Mouse (Mus musculus): ENCODE measurements around the gene Olfr1053. TPM values are rescaled to one million over a fixed set of nuclear protein-coding genes. Genes with fewer than 3 reads are reported as not detected.
"Not testable (repeated sequence)": the region's sequence is repeated elsewhere in the genome, so short reads cannot be mapped to it uniquely, and the experiment has no call there.

Gene Olfr1053
- not detected in 2 replicates for polyA plus RNA-seq (2015; fragmentation: Nextera tagmentation; extraction: Ambion mirVana)

GRCm38 (mm10) chr2:86315184-86315583 is at the start of gene Olfr1053:
Gene Olfr1053 (minus strand): TSS chr2:86315284.
- Histone ChIP-seq H3K9me3 (no peaks in the 10 kb centered on the region), H3K36me3 (no peaks in the 10 kb centered on the region), H3K9ac (no peak within 1 kb of the TSS), H3K4me3 (no peak within 1 kb of the TSS), H3K4me2 (no peak within 1 kb of the TSS), H3K27ac (no peak within 1 kb of the TSS), H3K27me3 (no peaks in the 10 kb centered on the region), H3K4me1 (no peaks in the 10 kb centered on the region)
- 65% methylated on average over 3 of the region's 3 CpGs for WGBS
- no peak for ATAC-seq (ENCODE audit: insufficient number of reproducible peaks, low FRiP score, low TSS enrichment, low read depth)

DNA sequence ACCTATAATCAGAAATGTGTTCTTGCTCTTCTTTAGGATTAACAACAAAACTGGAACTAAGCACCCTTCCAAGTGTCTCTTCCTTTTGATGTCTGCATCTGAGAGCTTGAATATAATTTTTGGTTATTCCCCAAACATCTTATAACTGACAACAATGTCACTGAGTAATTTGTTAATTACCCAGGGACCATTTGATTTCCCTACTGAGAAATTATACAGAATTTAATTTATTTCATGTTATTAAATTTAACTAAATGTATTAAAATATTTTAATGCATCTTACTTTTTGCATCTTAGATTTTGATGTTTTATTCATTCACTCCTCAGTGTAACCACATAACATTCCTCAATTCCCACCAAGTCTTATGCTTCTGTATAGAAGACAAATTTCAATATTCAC is 47.3 kb upstream of the Olfr1053 start, which contains the start of gene Olfr1056:
TSS of gene Olfr1056 (minus strand) at position 101 of the 400 bp plus-strand sequence.
- H3K27me3 ChIP-seq, result no peaks in the 10 kb centered on the region
- no peak within 1 kb of the TSS for H3K9ac ChIP-seq
- H3K9me3 ChIP-seq, result no peaks in the 10 kb centered on the region
- H3K36me3 ChIP-seq, result no peaks in the 10 kb centered on the region
- no peak within 1 kb of the TSS for H3K27ac ChIP-seq
- H3K4me1 ChIP-seq, result no peaks in the 10 kb centered on the region
- H3K4me3 ChIP-seq, result no peak within 1 kb of the TSS
- no peak within 1 kb of the TSS for H3K4me2 ChIP-seq
- no peak for ATAC-seq (ENCODE audit: insufficient number of reproducible peaks, low FRiP score, low TSS enrichment, low read depth)

GRCm38 (mm10) chr2:86351751-86352150 is 36.7 kb upstream of the Olfr1053 start:
- not testable (repeated sequence) for H3K27me3 ChIP-seq; ATAC-seq (ENCODE audit: insufficient number of reproducible peaks, low FRiP score, low TSS enrichment, low read depth); H3K9me3 ChIP-seq; H3K27ac ChIP-seq; H3K4me1 ChIP-seq; H3K9ac ChIP-seq; H3K4me2 ChIP-seq; H3K36me3 ChIP-seq; H3K4me3 ChIP-seq
- WGBS, result 94% methylated on average over 1 of the region's 1 CpGs

- Histone ChIP-seq H3K27ac (no peak within 1 kb of the TSS), H3K4me2 (no peak within 1 kb of the TSS), H3K9ac (no peak within 1 kb of the TSS), H3K4me3 (no peak within 1 kb of the TSS), H3K27me3 (no peaks in the 10 kb centered on the region), H3K4me1 (no peaks in the 10 kb centered on the region), H3K36me3 (no peaks in the 10 kb centered on the region), H3K9me3 (no peaks in the 10 kb centered on the region)
- ATAC-seq (ENCODE audit: insufficient number of reproducible peaks, low FRiP score, low TSS enrichment, low read depth), result no peak
- WGBS, result 85% methylated on average over 5 of the region's 5 CpGs
Measured at GRCm38 (mm10) chr2:86350184-86350583, 35.1 kb upstream of the Olfr1053 start, which contains the start of gene Olfr1055. Gene Olfr1055 (minus strand): TSS chr2:86350284.

GRCm38 (mm10) chr2:86335333-86335732 is 20.2 kb upstream of the Olfr1053 start, which contains the start of gene Olfr1054:
Gene Olfr1054 (minus strand): TSS chr2:86335433.
- Histone ChIP-seq H3K36me3 (no peaks in the 10 kb centered on the region), H3K27me3 (no peaks in the 10 kb centered on the region), H3K4me1 (no peaks in the 10 kb centered on the region), H3K27ac (no peak within 1 kb of the TSS), H3K9ac (no peak within 1 kb of the TSS), H3K9me3 (no peaks in the 10 kb centered on the region), H3K4me2 (no peak within 1 kb of the TSS), H3K4me3 (no peak within 1 kb of the TSS)
- WGBS, result 82% methylated on average over 3 of the region's 3 CpGs
- no peak for ATAC-seq (ENCODE audit: insufficient number of reproducible peaks, low FRiP score, low TSS enrichment, low read depth)

DNA sequence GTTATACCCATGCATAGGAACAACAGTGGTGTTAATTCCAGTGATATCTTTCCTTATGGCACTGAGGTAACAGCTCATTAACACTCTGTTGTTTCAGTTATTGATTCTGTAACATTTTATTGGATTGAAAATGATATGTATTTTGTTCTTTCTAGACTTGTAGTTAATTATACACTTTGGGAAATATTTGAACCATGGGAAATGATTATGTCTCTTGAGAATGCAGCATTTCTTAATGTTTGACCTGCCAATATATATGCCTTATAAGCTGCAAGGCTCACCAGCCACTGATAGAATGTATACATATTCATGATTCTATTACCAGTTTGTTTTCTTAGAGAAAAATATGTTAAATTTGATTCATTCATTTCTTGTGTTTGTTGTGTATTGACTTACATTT is 22.9 kb downstream of the Olfr1053 start, which contains the start of gene Olfr1052:
TSS of gene Olfr1052 (plus strand) at position 301 of the 400 bp plus-strand sequence.
- Histone ChIP-seq H3K4me2 (no peak within 1 kb of the TSS), H3K27me3 (no peaks in the 10 kb centered on the region), H3K36me3 (no peaks in the 10 kb centered on the region), H3K4me3 (no peak within 1 kb of the TSS), H3K27ac (no peak within 1 kb of the TSS), H3K4me1 (no peaks in the 10 kb centered on the region), H3K9me3 (no peaks in the 10 kb centered on the region), H3K9ac (no peak within 1 kb of the TSS)
- ATAC-seq (ENCODE audit: insufficient number of reproducible peaks, low FRiP score, low TSS enrichment, low read depth), result no peak

DNA sequence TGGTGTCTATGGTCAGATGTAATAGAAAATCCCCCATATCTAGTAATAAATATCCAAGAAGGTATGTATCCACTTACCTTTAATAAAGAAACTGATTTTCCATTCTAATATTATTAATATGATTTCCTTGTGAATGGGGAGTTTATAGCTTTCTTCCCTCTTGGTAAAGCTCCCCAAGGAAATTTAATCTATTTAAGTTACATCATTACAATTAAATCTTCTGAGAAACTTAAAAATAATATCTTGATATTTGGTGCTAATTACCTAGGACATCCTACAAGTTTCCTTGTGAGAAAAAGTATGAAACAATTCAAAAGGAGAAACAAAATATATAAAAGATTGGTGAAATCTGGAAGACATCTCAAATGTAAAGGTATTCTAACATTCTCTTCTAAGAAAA is 36.1 kb downstream of the Olfr1053 start, which contains the start of gene Olfr1051:
TSS of gene Olfr1051 (minus strand) at position 101 of the 400 bp plus-strand sequence.
- not testable (repeated sequence) for H3K36me3 ChIP-seq; H3K4me1 ChIP-seq; H3K9ac ChIP-seq; H3K9me3 ChIP-seq; H3K4me3 ChIP-seq; H3K27ac ChIP-seq; ATAC-seq (ENCODE audit: insufficient number of reproducible peaks, low FRiP score, low TSS enrichment, low read depth); H3K27me3 ChIP-seq; H3K4me2 ChIP-seq

Other genes starting within 250 kb of the Olfr1053 start
- not detected in 2 replicates for gene Olfr1036, start 241.3 kb downstream of the Olfr1053 start, polyA plus RNA-seq (2015; fragmentation: Nextera tagmentation; extraction: Ambion mirVana)
- not detected in 2 replicates for gene Olfr1037, start 227.9 kb downstream of the Olfr1053 start, polyA plus RNA-seq (2015; fragmentation: Nextera tagmentation; extraction: Ambion mirVana)
- gene Olfr1039, start 179.4 kb downstream of the Olfr1053 start, polyA plus RNA-seq (2015; fragmentation: Nextera tagmentation; extraction: Ambion mirVana), result not detected in 2 replicates
- not detected in 2 replicates for gene Olfr1040, start 168.6 kb downstream of the Olfr1053 start, polyA plus RNA-seq (2015; fragmentation: Nextera tagmentation; extraction: Ambion mirVana)
- gene Olfr1042, start 153.4 kb downstream of the Olfr1053 start, polyA plus RNA-seq (2015; fragmentation: Nextera tagmentation; extraction: Ambion mirVana), result not detected in 2 replicates
- not detected in 2 replicates for gene Olfr1043, start 147.8 kb downstream of the Olfr1053 start, polyA plus RNA-seq (2015; fragmentation: Nextera tagmentation; extraction: Ambion mirVana)
- gene Olfr1044, start 137.5 kb downstream of the Olfr1053 start, polyA plus RNA-seq (2015; fragmentation: Nextera tagmentation; extraction: Ambion mirVana), result not detected in 2 replicates
- not detected in 2 replicates for gene Olfr52, start 129.6 kb downstream of the Olfr1053 start, polyA plus RNA-seq (2015; fragmentation: Nextera tagmentation; extraction: Ambion mirVana)
- gene Olfr1045, start 112.3 kb downstream of the Olfr1053 start, polyA plus RNA-seq (2015; fragmentation: Nextera tagmentation; extraction: Ambion mirVana), result not detected in 2 replicates
- not detected in 2 replicates for gene Olfr1046, start 96.0 kb downstream of the Olfr1053 start, polyA plus RNA-seq (2015; fragmentation: Nextera tagmentation; extraction: Ambion mirVana)
- not detected in 2 replicates for gene Olfr1047, start 83.9 kb downstream of the Olfr1053 start, polyA plus RNA-seq (2015; fragmentation: Nextera tagmentation; extraction: Ambion mirVana)
- gene Olfr1048, start 75.0 kb downstream of the Olfr1053 start, polyA plus RNA-seq (2015; fragmentation: Nextera tagmentation; extraction: Ambion mirVana), result not detected in 2 replicates
- gene Olfr1049, start 57.0 kb downstream of the Olfr1053 start, polyA plus RNA-seq (2015; fragmentation: Nextera tagmentation; extraction: Ambion mirVana), result not detected in 2 replicates
- gene Olfr1051, start 36.2 kb downstream of the Olfr1053 start, polyA plus RNA-seq (2015; fragmentation: Nextera tagmentation; extraction: Ambion mirVana), result not detected in 2 replicates
- not detected in 2 replicates for gene Olfr1052, start 22.8 kb downstream of the Olfr1053 start, polyA plus RNA-seq (2015; fragmentation: Nextera tagmentation; extraction: Ambion mirVana)
- gene Olfr1054, start 20.1 kb upstream of the Olfr1053 start, polyA plus RNA-seq (2015; fragmentation: Nextera tagmentation; extraction: Ambion mirVana), result not detected in 2 replicates
- gene Olfr1055, start 35.0 kb upstream of the Olfr1053 start, polyA plus RNA-seq (2015; fragmentation: Nextera tagmentation; extraction: Ambion mirVana), result not detected in 2 replicates
- not detected in 2 replicates for gene Olfr1056, start 47.2 kb upstream of the Olfr1053 start, polyA plus RNA-seq (2015; fragmentation: Nextera tagmentation; extraction: Ambion mirVana)
- gene Olfr1057, start 63.1 kb upstream of the Olfr1053 start, polyA plus RNA-seq (2015; fragmentation: Nextera tagmentation; extraction: Ambion mirVana), result not detected in 2 replicates
- not detected in 2 replicates for gene Olfr1058, start 73.3 kb upstream of the Olfr1053 start, polyA plus RNA-seq (2015; fragmentation: Nextera tagmentation; extraction: Ambion mirVana)
- gene Olfr1061, start 98.8 kb upstream of the Olfr1053 start, polyA plus RNA-seq (2015; fragmentation: Nextera tagmentation; extraction: Ambion mirVana), result not detected in 2 replicates
- not detected in 2 replicates for gene Olfr1062, start 111.5 kb upstream of the Olfr1053 start, polyA plus RNA-seq (2015; fragmentation: Nextera tagmentation; extraction: Ambion mirVana)
- not detected in 2 replicates for gene Olfr1065, start 135.3 kb upstream of the Olfr1053 start, polyA plus RNA-seq (2015; fragmentation: Nextera tagmentation; extraction: Ambion mirVana)
- gene Olfr1066, start 141.0 kb upstream of the Olfr1053 start, polyA plus RNA-seq (2015; fragmentation: Nextera tagmentation; extraction: Ambion mirVana), result not detected in 2 replicates
- gene Olfr228, start 172.1 kb upstream of the Olfr1053 start, polyA plus RNA-seq (2015; fragmentation: Nextera tagmentation; extraction: Ambion mirVana), result not detected in 2 replicates
- not detected in 2 replicates for gene Olfr1076, start 193.2 kb upstream of the Olfr1053 start, polyA plus RNA-seq (2015; fragmentation: Nextera tagmentation; extraction: Ambion mirVana)
- not detected in 2 replicates for gene Olfr1079, start 227.2 kb upstream of the Olfr1053 start, polyA plus RNA-seq (2015; fragmentation: Nextera tagmentation; extraction: Ambion mirVana)
- gene Olfr1080, start 243.0 kb upstream of the Olfr1053 start, polyA plus RNA-seq (2015; fragmentation: Nextera tagmentation; extraction: Ambion mirVana), result not detected in 2 replicates